Mouse (Mus musculus) neural tube, embryonic 12.5 days (tissue): ENCODE measurements around the gene Msx3. TPM values are rescaled to one million over a fixed set of nuclear protein-coding genes. Genes with fewer than 3 reads are reported as not detected.

Experiments
- ATAC-seq: fragments of 200-750 bp; cut with Nextera tagmentation; 2 replicates; pipeline ENCODE4 v1.8.0; 2017; ENCODE audit warnings: low read depth, mild to moderate bottlenecking, moderate TSS enrichment, moderate library complexity; ENCODE audit not compliant: low FRiP score
- H3K27ac ChIP-seq: fragments of 300-500 bp; sonication (generic); 2 replicates; pipeline ENCODE4 v1.5.1; 2016
- H3K27me3 ChIP-seq: fragments of 300-500 bp; sonication (generic); replicated peaks from 2 replicates; pipeline ENCODE4 v1.6.1; 2016; ENCODE audit warnings: mild to moderate bottlenecking
- H3K36me3 ChIP-seq: fragments of 300-500 bp; sonication (generic); 2 replicates; pipeline ENCODE4 v1.6.1; 2016; ENCODE audit warnings: mild to moderate bottlenecking
- H3K4me1 ChIP-seq: fragments of 300-500 bp; sonication (generic); 2 replicates; pipeline ENCODE4 v1.6.1; 2016
- H3K4me2 ChIP-seq: fragments of 300-500 bp; sonication (generic); replicated peaks from 2 replicates; pipeline ENCODE4 v1.6.1; 2016; ENCODE audit warnings: mild to moderate bottlenecking
- H3K4me3 ChIP-seq: fragments of 300-500 bp; sonication (generic); 2 replicates; pipeline ENCODE4 v1.5.1; 2016
- H3K9ac ChIP-seq: fragments of 300-500 bp; sonication (generic); 2 replicates; pipeline ENCODE4 v1.6.1; 2016; ENCODE audit warnings: mild to moderate bottlenecking
- H3K9me3 ChIP-seq: fragments of 300-500 bp; sonication (generic); 2 replicates; pipeline ENCODE4 v1.6.1; 2016; ENCODE audit warnings: mild to moderate bottlenecking
- WGBS: fragments of 180-500 bp; shearing (Covaris S2); methylation state at CpG from one replicate; pipeline ENCODE4 v1.1.7; 2016; 5-methylcytosine and 5-hydroxymethylcytosine counted together
- polyA plus RNA-seq: library from polyadenylated mRNA; unstranded; fragments of >200 nt; fragmentation: Nextera tagmentation; extraction: Ambion mirVana; gene quantifications from 2 replicates; pipeline ENCODE4 v1.2.1, GENCODE M21; 2016

Msx3 gene
- polyA plus RNA-seq, 1 experiment from 2014 or later, result 95.9 TPM

- Histone ChIP-seq H3K4me1 (no peaks in the 10 kb centered on the region), H3K27me3 (no peaks in the 10 kb centered on the region), H3K27ac (no peak overlapping the region), H3K36me3 (peaks cover 58% of the 10 kb centered on the region), H3K4me3 (no peak overlapping the region), H3K9me3 (no peaks in the 10 kb centered on the region), H3K4me2 (no peak overlapping the region), H3K9ac (no peak overlapping the region)
- no peak for ATAC-seq
- 93% methylated on average over 9 of the region's 9 CpGs for WGBS
These were observed 41.9 kb downstream of the Msx3 start for GRCm38 (mm10) chr7:140006861-140007611.

- Histone ChIP-seq H3K4me3 (no peak overlapping the region), H3K27ac (no peak overlapping the region), H3K4me1 (no peaks in the 10 kb centered on the region), H3K9me3 (no peaks in the 10 kb centered on the region), H3K27me3 (no peaks in the 10 kb centered on the region), H3K36me3 (peaks cover 73% of the 10 kb centered on the region), H3K4me2 (no peak overlapping the region), H3K9ac (no peak overlapping the region)
- WGBS, result 92% methylated on average over 8 of the region's 8 CpGs
- no peak for ATAC-seq
These were observed 44.2 kb downstream of the Msx3 start for GRCm38 (mm10) chr7:140004666-140005065.

GRCm38 (mm10) chr7:140001086-140001740, 47.7 kb downstream of the Msx3 start:
- no peaks in the 10 kb centered on the region for H3K9me3 ChIP-seq
- no peak overlapping the region for H3K4me3 ChIP-seq
- no peak overlapping the region for H3K4me2 ChIP-seq
- H3K36me3 ChIP-seq, result peaks cover 87% of the 10 kb centered on the region
- WGBS, result 72% methylated on average over 12 of the region's 12 CpGs
- ATAC-seq, result no peak
- H3K27ac ChIP-seq, result no peak overlapping the region
- no peaks in the 10 kb centered on the region for H3K4me1 ChIP-seq
- no peak overlapping the region for H3K9ac ChIP-seq
- H3K27me3 ChIP-seq, result no peaks in the 10 kb centered on the region

- no peak overlapping the region for H3K9ac ChIP-seq
- no peaks in the 10 kb centered on the region for H3K4me1 ChIP-seq
- 94% methylated on average over 13 of the region's 13 CpGs for WGBS
- no peaks in the 10 kb centered on the region for H3K27me3 ChIP-seq
- H3K4me2 ChIP-seq, result no peak overlapping the region
- H3K4me3 ChIP-seq, result no peak overlapping the region
- H3K36me3 ChIP-seq, result peaks cover 80% of the 10 kb centered on the region
- no peak overlapping the region for H3K27ac ChIP-seq
- no peak for ATAC-seq
- H3K9me3 ChIP-seq, result no peaks in the 10 kb centered on the region
These were observed 50.1 kb downstream of the Msx3 start for GRCm38 (mm10) chr7:139998691-139999350.

Other genes starting within 250 kb of the Msx3 start
- gene Adgra1, start 214.9 kb downstream of the Msx3 start, polyA plus RNA-seq, result 20.0 and 21.0 TPM in 2 replicates
- 2.7 and 3.1 TPM in 2 replicates for gene Kndc1, start 154.4 kb downstream of the Msx3 start, polyA plus RNA-seq
- not detected in 2 replicates for gene Utf1, start 105.3 kb downstream of the Msx3 start, polyA plus RNA-seq
- gene 6430531B16Rik, start 70.3 kb downstream of the Msx3 start, polyA plus RNA-seq, result 0.26 and 0.34 TPM in 2 replicates
- 3.6 and 3.9 TPM in 2 replicates for gene Adam8, start 56.5 kb downstream of the Msx3 start, polyA plus RNA-seq
- 49.2 and 54.8 TPM in 2 replicates for gene Zfp511, start 12.7 kb downstream of the Msx3 start, polyA plus RNA-seq
- gene Tubgcp2, start 12.4 kb downstream of the Msx3 start, polyA plus RNA-seq, result 62.5 and 65.1 TPM in 2 replicates
- 25.5 and 28.4 TPM in 2 replicates for gene Caly, start 33.5 kb upstream of the Msx3 start, polyA plus RNA-seq
- not detected in 2 replicates for gene Prap1, start 44.3 kb upstream of the Msx3 start, polyA plus RNA-seq
- gene Fuom, start 53.4 kb upstream of the Msx3 start, polyA plus RNA-seq, result 22.3 and 23.9 TPM in 2 replicates
- gene Paox, start 66.7 kb upstream of the Msx3 start, polyA plus RNA-seq, result 13.1 and 13.2 TPM in 2 replicates
- 136 and 139 TPM in 2 replicates for gene Echs1, start 67.4 kb upstream of the Msx3 start, polyA plus RNA-seq
- 24.2 and 26.0 TPM in 2 replicates for gene Mtg1, start 88.5 kb upstream of the Msx3 start, polyA plus RNA-seq
- gene Sprn, start 105.8 kb upstream of the Msx3 start, polyA plus RNA-seq, result 3.7 and 4.3 TPM in 2 replicates
- not detected in 2 replicates for gene Olfr522, start 115.7 kb upstream of the Msx3 start, polyA plus RNA-seq
- gene Olfr523, start 124.1 kb upstream of the Msx3 start, polyA plus RNA-seq, result not detected in 2 replicates
- gene Olfr524, start 156.9 kb upstream of the Msx3 start, polyA plus RNA-seq, result not detected in 2 replicates
- not detected in 2 replicates for gene Cd163l1, start 169.2 kb upstream of the Msx3 start, polyA plus RNA-seq
- gene 5830411N06Rik, start 198.2 kb upstream of the Msx3 start, polyA plus RNA-seq, result not detected in 2 replicates